Mouse (Mus musculus) forebrain, embryonic 11.5 days (tissue): ENCODE results near the gene Gria4. TPM values are rescaled to one million over a fixed set of nuclear protein-coding genes. Genes with fewer than 3 reads are reported as not detected.

Source experiments
- ATAC-seq: fragments of 200-750 bp; cut with Nextera tagmentation; replicated peaks from 2 replicates; pipeline ENCODE4 v1.8.0; 2017; ENCODE audit warnings: moderate TSS enrichment; ENCODE audit not compliant: low FRiP score
- DNase-seq: peaks from one replicate; pipeline ENCODE4 v3.0.0-alpha.2; 2017; ENCODE audit warnings: low spot score
- H3K27ac ChIP-seq: fragments of 300-500 bp; sonication (generic); 2 replicates; pipeline ENCODE4 v1.5.1; 2014; ENCODE audit warnings: low read depth, low read length
- H3K27me3 ChIP-seq: fragments of 300-500 bp; sonication (generic); 2 replicates; pipeline ENCODE4 v1.6.1; 2014; ENCODE audit warnings: mild to moderate bottlenecking, low read length, mixed read lengths; ENCODE audit not compliant: control insufficient read depth, insufficient read depth
- H3K36me3 ChIP-seq: fragments of 300-500 bp; sonication (generic); 2 replicates; pipeline ENCODE4 v1.6.1; 2014; ENCODE audit warnings: mild to moderate bottlenecking, low read length, moderate library complexity, mixed read lengths; ENCODE audit not compliant: control insufficient read depth, insufficient read depth
- H3K4me1 ChIP-seq: fragments of 300-500 bp; sonication (generic); replicated peaks from 2 replicates; pipeline ENCODE4 v1.6.1; 2014; ENCODE audit warnings: low read length, mixed read lengths; ENCODE audit not compliant: control insufficient read depth, insufficient read depth
- H3K4me2 ChIP-seq: fragments of 300-500 bp; sonication (generic); 2 replicates; pipeline ENCODE4 v1.6.1; 2014; ENCODE audit warnings: low read depth, mild to moderate bottlenecking, low read length, moderate library complexity, mixed read lengths; ENCODE audit not compliant: severe bottlenecking
- H3K4me3 ChIP-seq: fragments of 300-500 bp; sonication (generic); 2 replicates; pipeline ENCODE4 v1.5.1; 2014; ENCODE audit warnings: low read depth, low read length
- H3K9ac ChIP-seq: fragments of 300-500 bp; sonication (generic); 2 replicates; pipeline ENCODE4 v1.6.1; 2014; ENCODE audit warnings: low read length
- H3K9me3 ChIP-seq: fragments of 300-500 bp; sonication (generic); 2 replicates; pipeline ENCODE4 v1.6.1; 2016; ENCODE audit warnings: low read length, mixed read lengths; ENCODE audit not compliant: control insufficient read depth
- WGBS: fragments of 180-500 bp; shearing (Covaris S2); extraction: QIAGEN DNeasy Blood & Tissue Kit; methylation state at CpG from one replicate; pipeline ENCODE4 v1.1.7; 2014; 5-methylcytosine and 5-hydroxymethylcytosine counted together
- polyA plus RNA-seq: library from polyadenylated mRNA; unstranded; fragments of >200 nt; fragmentation: Nextera tagmentation; extraction: Ambion mirVana; gene quantifications from 2 replicates; pipeline ENCODE4 v1.2.1, GENCODE M21; 2014

Gria4 gene
- polyA plus RNA-seq, 1 experiment from 2014 or later, result 6.4 TPM

- DNase-seq (no peak), ATAC-seq (no peak)
- H3K27me3 ChIP-seq, result no peaks in the 10 kb centered on the region
- no peak overlapping the region for H3K27ac ChIP-seq
- no peaks in the 10 kb centered on the region for H3K4me1 ChIP-seq
- no peak overlapping the region for H3K4me2 ChIP-seq
- 90% methylated on average over 2 of the region's 2 CpGs for WGBS
- no peaks in the 10 kb centered on the region for H3K9me3 ChIP-seq
- no peaks in the 10 kb centered on the region for H3K36me3 ChIP-seq
- H3K4me3 ChIP-seq, result no peak overlapping the region
- H3K9ac ChIP-seq, result no peak overlapping the region
These were observed 81.9 kb downstream of the Gria4 start for GRCm38 (mm10) chr9:4714086-4714485.

- Histone ChIP-seq H3K4me1 (no peaks in the 10 kb centered on the region), H3K36me3 (no peaks in the 10 kb centered on the region), H3K4me2 (no peak overlapping the region), H3K9ac (no peak overlapping the region), H3K9me3 (no peaks in the 10 kb centered on the region), H3K27me3 (no peaks in the 10 kb centered on the region), H3K27ac (no peak overlapping the region), H3K4me3 (no peak overlapping the region)
- ATAC-seq, result no peak; the same call in 1 of the 2 replicates
- DNase-seq, result no peak
These were observed 83.7 kb downstream of the Gria4 start for GRCm38 (mm10) chr9:4712367-4712766.

- ATAC-seq, result no peak
- no peak for DNase-seq
- 92% methylated on average over 1 of the region's 1 CpGs for WGBS
These were observed 108.9 kb downstream of the Gria4 start for GRCm38 (mm10) chr9:4687149-4687548.

GRCm38 (mm10) chr9:4680244-4680643 lies 115.8 kb downstream of the Gria4 start:
- DNase-seq, result no peak
- Histone ChIP-seq H3K4me3 (no peak overlapping the region), H3K27me3 (no peaks in the 10 kb centered on the region), H3K9me3 (no peaks in the 10 kb centered on the region), H3K27ac (no peak overlapping the region), H3K4me1 (no peaks in the 10 kb centered on the region), H3K36me3 (no peaks in the 10 kb centered on the region), H3K4me2 (no peak overlapping the region), H3K9ac (no peak overlapping the region)
- ATAC-seq, result no peak
- 88% methylated on average over 2 of the region's 2 CpGs for WGBS

More at GRCm38 (mm10) chr9:4687149-4687548, 108.9 kb downstream of the Gria4 start:
- H3K4me2 ChIP-seq, result no peak overlapping the region
- H3K9me3 ChIP-seq, result no peaks in the 10 kb centered on the region
- H3K27me3 ChIP-seq, result no peaks in the 10 kb centered on the region
- H3K36me3 ChIP-seq, result no peaks in the 10 kb centered on the region
- H3K4me3 ChIP-seq, result no peak overlapping the region
- H3K27ac ChIP-seq, result no peak overlapping the region
- H3K4me1 ChIP-seq, result no peaks in the 10 kb centered on the region
- no peak overlapping the region for H3K9ac ChIP-seq

- no peak overlapping the region for H3K4me2 ChIP-seq
- no peaks in the 10 kb centered on the region for H3K4me1 ChIP-seq
- DNase-seq (no peak), ATAC-seq (no peak)
- H3K9ac ChIP-seq, result no peak overlapping the region
- no peaks in the 10 kb centered on the region for H3K9me3 ChIP-seq
- H3K27ac ChIP-seq, result no peak overlapping the region
- WGBS, result 92% methylated on average over 1 of the region's 1 CpGs
- no peaks in the 10 kb centered on the region for H3K36me3 ChIP-seq
- no peak overlapping the region for H3K4me3 ChIP-seq
- no peaks in the 10 kb centered on the region for H3K27me3 ChIP-seq
These were observed 116.9 kb downstream of the Gria4 start for GRCm38 (mm10) chr9:4679099-4679498.

- no peaks in the 10 kb centered on the region for H3K9me3 ChIP-seq
- H3K36me3 ChIP-seq, result no peaks in the 10 kb centered on the region
- no peak for DNase-seq
- no peak overlapping the region for H3K9ac ChIP-seq
- ATAC-seq, result no peak
- WGBS, result 85% methylated on average over 2 of the region's 2 CpGs
- H3K27ac ChIP-seq, result no peak overlapping the region
- no peak overlapping the region for H3K4me3 ChIP-seq
- H3K4me1 ChIP-seq, result no peaks in the 10 kb centered on the region
- no peaks in the 10 kb centered on the region for H3K27me3 ChIP-seq
- H3K4me2 ChIP-seq, result no peak overlapping the region
These were observed 130.3 kb downstream of the Gria4 start for GRCm38 (mm10) chr9:4665691-4666090.

GRCm38 (mm10) chr9:4662421-4662820 lies 133.6 kb downstream of the Gria4 start:
- no peak for ATAC-seq
- DNase-seq, result no peak
- H3K4me1 ChIP-seq, result no peaks in the 10 kb centered on the region

GRCm38 (mm10) chr9:4658951-4659350 lies 137.1 kb downstream of the Gria4 start:
- DNase-seq (no peak), ATAC-seq (no peak)
- no peak overlapping the region for H3K9ac ChIP-seq

More at GRCm38 (mm10) chr9:4662421-4662820, 133.6 kb downstream of the Gria4 start:
- no peak overlapping the region for H3K9ac ChIP-seq
- no peak overlapping the region for H3K4me2 ChIP-seq
- 88% methylated on average over 1 of the region's 1 CpGs for WGBS
- no peaks in the 10 kb centered on the region for H3K27me3 ChIP-seq
- no peak overlapping the region for H3K27ac ChIP-seq
- no peaks in the 10 kb centered on the region for H3K36me3 ChIP-seq
- no peaks in the 10 kb centered on the region for H3K9me3 ChIP-seq
- H3K4me3 ChIP-seq, result no peak overlapping the region

GRCm38 (mm10) chr9:4654333-4654732 lies 141.7 kb downstream of the Gria4 start:
- Histone ChIP-seq H3K27ac (no peak overlapping the region), H3K9me3 (no peaks in the 10 kb centered on the region), H3K9ac (no peak overlapping the region), H3K4me3 (no peak overlapping the region), H3K4me1 (no peaks in the 10 kb centered on the region), H3K36me3 (no peaks in the 10 kb centered on the region), H3K27me3 (no peaks in the 10 kb centered on the region), H3K4me2 (no peak overlapping the region)
- DNase-seq, result no peak
- WGBS, result 41% methylated on average over 1 of the region's 1 CpGs
- ATAC-seq, result no peak

More at GRCm38 (mm10) chr9:4658951-4659350, 137.1 kb downstream of the Gria4 start:
- H3K4me1 ChIP-seq, result no peaks in the 10 kb centered on the region
- H3K36me3 ChIP-seq, result no peaks in the 10 kb centered on the region
- no peaks in the 10 kb centered on the region for H3K9me3 ChIP-seq
- H3K27ac ChIP-seq, result no peak overlapping the region
- H3K4me3 ChIP-seq, result no peak overlapping the region
- H3K27me3 ChIP-seq, result no peaks in the 10 kb centered on the region
- no peak overlapping the region for H3K4me2 ChIP-seq
